Mouse (Mus musculus) forebrain, embryonic 14.5 days (tissue): ENCODE data around the gene Runx1. TPM values are rescaled to one million over a fixed set of nuclear protein-coding genes. Genes with fewer than 3 reads are reported as not detected.
A peak's percentile ranks its signal among the peaks of the same experiment; 100 is the strongest.

Experiments used
- ATAC-seq: fragments of 200-750 bp; cut with Nextera tagmentation; 2 replicates; pipeline ENCODE4 v1.8.0; 2017; ENCODE audit warnings: mild to moderate bottlenecking, moderate library complexity
- DNase-seq: peaks from one replicate; pipeline ENCODE4 v3.0.0-alpha.2; 2015; ENCODE audit warnings: low spot score
- H3K27ac ChIP-seq: fragments of 300-500 bp; sonication (generic); 2 replicates; pipeline ENCODE4 v1.5.1; 2014; ENCODE audit warnings: low read depth, mild to moderate bottlenecking, control low read depth, low read length, moderate library complexity
- H3K27me3 ChIP-seq: fragments of 300-500 bp; sonication (generic); replicated peaks from 2 replicates; pipeline ENCODE4 v1.6.1; 2014; ENCODE audit warnings: low read length, control low read depth, mixed read lengths; ENCODE audit not compliant: control insufficient read depth, insufficient read depth
- H3K36me3 ChIP-seq: fragments of 300-500 bp; sonication (generic); 2 replicates; pipeline ENCODE4 v1.6.1; 2014; ENCODE audit warnings: low read length, control low read depth; ENCODE audit not compliant: control insufficient read depth, insufficient read depth
- H3K4me1 ChIP-seq: fragments of 300-500 bp; sonication (generic); 2 replicates; pipeline ENCODE4 v1.6.1; 2014; ENCODE audit warnings: antibody characterized with exemption, low read length, control low read depth; ENCODE audit not compliant: control insufficient read depth, insufficient read depth
- H3K4me2 ChIP-seq: fragments of 300-500 bp; sonication (generic); 2 replicates; pipeline ENCODE4 v1.6.1; 2014; ENCODE audit warnings: mild to moderate bottlenecking, control low read depth, low read length
- H3K4me3 ChIP-seq: fragments of 300-500 bp; sonication (generic); 2 replicates; pipeline ENCODE4 v1.5.1; 2014; ENCODE audit warnings: low read depth, low read length, control low read depth
- H3K9ac ChIP-seq: fragments of 300-500 bp; sonication (generic); 2 replicates; pipeline ENCODE4 v1.6.1; 2014; ENCODE audit warnings: mild to moderate bottlenecking, low read length, control low read depth, moderate library complexity
- H3K9me3 ChIP-seq: fragments of 300-500 bp; sonication (generic); replicated peaks from 2 replicates; pipeline ENCODE4 v1.6.1; 2016; ENCODE audit warnings: low read length, control low read depth, mixed read lengths; ENCODE audit not compliant: control insufficient read depth
- WGBS: fragments of 180-500 bp; shearing (Covaris S2); extraction: QIAGEN DNeasy Blood & Tissue Kit; methylation state at CpG from one replicate; pipeline ENCODE4 v1.1.7; 2014; 5-methylcytosine and 5-hydroxymethylcytosine counted together
- polyA plus RNA-seq: library from polyadenylated mRNA; unstranded; fragments of >200 nt; fragmentation: Nextera tagmentation; extraction: Ambion mirVana; gene quantifications from 2 replicates; pipeline ENCODE4 v1.2.1, GENCODE M21; 2014

Runx1 gene
- polyA plus RNA-seq, 1 experiment from 2014 or later: 0.39 TPM

DNA sequence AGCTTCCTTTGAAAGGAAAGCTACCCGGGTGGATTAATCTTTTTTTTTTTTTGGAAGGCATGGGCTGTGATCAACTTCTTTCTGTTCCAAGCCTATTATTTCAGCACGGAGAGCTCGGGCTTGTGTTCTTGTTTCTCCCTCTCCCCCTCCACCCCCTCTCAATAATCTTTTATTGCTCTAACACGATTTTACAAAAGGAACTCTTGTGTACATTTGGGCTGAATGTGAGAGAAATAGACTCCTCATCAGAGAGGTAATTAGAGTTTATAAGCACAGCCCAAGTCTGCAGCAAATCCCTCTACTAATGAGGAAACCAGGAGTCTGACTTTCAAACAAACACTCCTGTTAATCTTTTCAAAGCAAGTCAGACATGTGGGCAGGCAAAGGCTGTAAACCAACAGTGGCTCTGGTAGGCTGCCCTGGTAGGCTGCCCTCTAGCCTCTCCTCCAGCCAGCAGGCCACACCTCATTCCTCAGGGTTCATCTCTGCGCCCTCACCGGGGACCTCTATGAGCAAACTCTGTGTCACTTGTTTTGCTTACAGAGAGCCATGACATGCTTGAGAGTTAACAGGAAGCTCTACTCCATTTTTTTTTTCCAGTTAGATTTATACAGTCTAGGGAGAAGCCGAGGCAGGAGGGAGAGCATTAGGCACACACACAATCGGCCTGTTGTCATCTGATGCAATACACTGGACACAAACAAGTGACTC, 216.8 kb downstream of the Runx1 start:
- Histone ChIP-seq H3K4me3 (no peak overlapping the region), H3K4me1 (peaks cover 21% of the 10 kb centered on the region), H3K27me3 (peaks cover 53% of the 10 kb centered on the region; the same call in 1 of the 2 replicates), H3K36me3 (no peaks in the 10 kb centered on the region), H3K9ac (no peak overlapping the region), H3K9me3 (no peaks in the 10 kb centered on the region), H3K27ac (no peak overlapping the region), H3K4me2 (peak overlapping the region; percentile 34)
- 5% methylated on average over 8 of the region's 8 CpGs for WGBS
- peak; percentile 35; the same call in 1 of the 2 replicates for ATAC-seq
- peak; percentile 78 for DNase-seq

DNA sequence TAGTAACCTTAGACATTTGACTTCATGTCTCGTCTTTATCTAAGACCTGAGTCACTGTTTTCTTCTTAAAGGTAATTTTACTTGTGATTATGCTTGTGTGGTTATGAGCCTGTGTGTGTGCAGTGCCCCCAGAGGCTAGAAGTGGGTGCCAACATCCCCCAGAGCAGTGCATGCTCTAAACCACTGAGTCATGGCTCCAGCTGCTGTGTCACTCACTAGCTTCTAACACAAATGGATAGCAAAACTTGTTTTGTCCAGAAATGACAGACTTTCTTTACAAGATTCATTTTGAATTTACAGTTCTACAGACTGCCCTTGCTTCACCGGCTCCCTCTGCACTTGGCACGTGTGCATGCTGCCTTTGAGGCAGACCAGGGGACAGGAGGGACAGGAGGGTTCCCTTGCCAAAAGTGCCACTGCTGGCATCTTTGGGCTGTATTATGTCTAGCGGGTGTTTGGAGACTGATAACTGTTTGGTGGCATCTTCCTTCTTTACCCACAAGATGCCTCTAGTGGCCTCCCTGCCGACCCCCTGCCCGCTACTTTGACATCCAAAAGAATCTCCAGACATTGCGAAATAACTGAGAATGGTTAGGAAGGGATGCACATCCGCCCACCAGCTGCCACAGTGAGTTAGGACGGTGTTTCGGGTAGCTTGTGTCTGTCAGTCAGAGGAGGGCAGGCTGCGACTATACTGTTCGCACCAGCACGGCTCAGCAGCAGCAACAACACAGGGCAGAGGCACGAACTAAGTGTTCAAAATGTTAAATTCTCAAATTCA, 217.6 kb downstream of the Runx1 start:
- WGBS: 16% methylated on average over 14 of the region's 14 CpGs
- H3K4me3 ChIP-seq: no peak overlapping the region
- DNase-seq (peak; percentile 48), ATAC-seq (no peak; the same call in 1 of the 2 replicates)
- no peak overlapping the region for H3K27ac ChIP-seq
- peaks cover 56% of the 10 kb centered on the region; the same call in 1 of the 2 replicates for H3K27me3 ChIP-seq
- peaks cover 21% of the 10 kb centered on the region for H3K4me1 ChIP-seq
- H3K4me2 ChIP-seq: peak overlapping the region; percentile 34
- no peak overlapping the region for H3K9ac ChIP-seq
- H3K9me3 ChIP-seq: no peaks in the 10 kb centered on the region
- H3K36me3 ChIP-seq: no peaks in the 10 kb centered on the region

DNA sequence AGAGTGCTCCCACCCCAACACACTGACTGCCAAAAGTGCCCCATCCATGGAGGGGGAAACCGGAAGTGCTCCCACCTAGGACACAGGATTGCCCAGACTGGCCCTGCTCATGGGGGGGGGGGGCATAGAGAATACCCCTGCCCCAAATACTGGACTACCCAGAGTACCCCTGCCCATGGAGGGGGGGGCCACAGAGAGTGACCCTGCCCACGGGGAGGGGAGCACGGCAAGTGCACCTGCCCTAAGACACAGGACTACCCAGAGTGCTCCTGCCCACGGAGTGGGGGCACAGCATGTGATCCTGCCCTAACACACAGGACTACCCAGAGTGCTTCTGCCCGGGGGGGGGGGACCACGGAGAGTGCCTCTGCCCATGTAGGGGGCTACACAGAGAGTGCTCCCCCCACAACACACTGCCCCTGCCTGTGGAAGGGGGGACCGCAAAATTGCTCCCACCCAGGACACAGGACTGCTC, 219.4 kb downstream of the Runx1 start:
- ATAC-seq (no peak), DNase-seq (no peak)
- Histone ChIP-seq H3K27me3 (peaks cover 47% of the 10 kb centered on the region; the same call in 1 of the 2 replicates), H3K36me3 (no peaks in the 10 kb centered on the region), H3K4me2 (no peak overlapping the region), H3K4me1 (peaks cover 21% of the 10 kb centered on the region), H3K27ac (no peak overlapping the region), H3K9me3 (no peaks in the 10 kb centered on the region), H3K4me3 (no peak overlapping the region), H3K9ac (no peak overlapping the region)
- 86% methylated on average over 7 of the region's 7 CpGs for WGBS

DNA sequence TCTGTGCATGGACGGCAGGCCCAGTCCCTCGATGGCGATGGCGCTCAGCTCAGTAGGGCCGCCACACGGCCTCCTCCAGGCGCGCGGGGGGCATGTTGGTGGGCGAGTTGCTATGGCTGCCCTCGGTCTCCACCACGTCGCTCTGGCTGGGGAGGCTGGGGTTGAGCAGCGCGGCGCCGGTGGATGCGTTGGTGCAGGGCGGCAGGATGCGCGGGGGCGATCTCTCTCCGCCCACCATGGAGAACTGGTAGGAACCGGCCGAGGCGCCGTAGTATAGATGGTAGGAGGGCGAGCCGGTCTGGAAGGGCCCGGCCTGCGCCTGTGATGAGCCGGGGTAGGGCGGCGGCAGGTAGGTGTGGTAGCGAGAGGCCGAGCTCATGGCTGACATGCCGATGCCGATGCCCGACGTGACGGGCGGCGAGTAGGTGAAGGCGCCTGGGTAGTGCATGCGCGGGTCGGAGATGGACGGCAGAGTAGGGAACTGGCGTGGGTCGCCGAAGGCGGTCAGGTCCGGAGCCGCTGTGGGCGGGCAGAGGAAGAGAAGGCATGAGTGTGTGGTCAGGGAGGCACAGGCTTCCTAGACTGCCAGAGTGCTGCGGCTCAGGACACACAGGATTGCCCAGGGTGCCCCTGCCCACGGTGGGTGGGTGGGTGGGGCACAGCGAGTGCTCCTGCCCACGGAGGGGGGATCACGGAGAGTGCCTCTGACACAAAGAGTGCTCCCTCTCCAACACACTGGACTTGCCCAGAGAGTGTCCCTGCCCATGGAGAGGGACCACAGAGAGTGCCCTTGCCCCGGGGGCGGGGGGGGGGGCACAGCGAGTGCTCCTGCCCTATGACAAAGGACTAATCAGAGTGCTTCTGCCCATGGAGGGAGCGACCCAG, 220.1 kb downstream of the Runx1 start:
- ATAC-seq (peak; percentile 37), DNase-seq (no peak)
- peaks cover 21% of the 10 kb centered on the region for H3K4me1 ChIP-seq
- H3K4me2 ChIP-seq: peak overlapping the region; percentile 55
- 8% methylated on average over 63 of the region's 64 CpGs for WGBS
- no peaks in the 10 kb centered on the region for H3K9me3 ChIP-seq
- peak overlapping the region; percentile 33 for H3K4me3 ChIP-seq
- no peaks in the 10 kb centered on the region for H3K36me3 ChIP-seq
- peak overlapping the region; percentile 54 for H3K9ac ChIP-seq
- H3K27ac ChIP-seq: no peak overlapping the region
- peaks cover 43% of the 10 kb centered on the region; the same call in 1 of the 2 replicates for H3K27me3 ChIP-seq

DNA sequence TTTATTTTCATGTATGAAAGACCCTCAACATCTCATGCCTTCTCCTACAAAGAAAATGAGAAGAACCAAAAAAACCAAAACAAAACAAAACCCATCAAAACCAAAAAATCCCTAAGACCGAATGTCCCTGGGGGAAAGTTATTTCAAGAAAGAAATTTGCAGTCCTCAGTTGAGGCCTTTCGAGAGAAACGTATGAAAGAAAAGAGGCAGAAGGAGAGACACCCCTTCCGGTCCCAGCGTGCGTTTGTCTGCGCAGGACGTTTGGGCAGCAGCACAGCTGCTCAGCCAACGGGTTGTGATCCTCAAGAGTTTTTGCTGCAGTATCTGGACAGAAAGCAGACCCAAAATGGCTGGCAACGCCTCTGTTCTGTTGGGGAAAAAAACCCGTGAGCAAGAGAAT, 223.4 kb downstream of the Runx1 start:
- H3K27ac ChIP-seq: no peak overlapping the region
- H3K9ac ChIP-seq: no peak overlapping the region
- H3K36me3 ChIP-seq: no peaks in the 10 kb centered on the region
- peaks cover 2% of the 10 kb centered on the region; the same call in 1 of the 2 replicates for H3K4me1 ChIP-seq
- H3K27me3 ChIP-seq: peaks cover 39% of the 10 kb centered on the region; the same call in 1 of the 2 replicates
- no peak overlapping the region for H3K4me2 ChIP-seq
- no peaks in the 10 kb centered on the region for H3K9me3 ChIP-seq
- WGBS: 78% methylated on average over 11 of the region's 11 CpGs
- H3K4me3 ChIP-seq: no peak overlapping the region
- ATAC-seq (no peak), DNase-seq (no peak)

DNA sequence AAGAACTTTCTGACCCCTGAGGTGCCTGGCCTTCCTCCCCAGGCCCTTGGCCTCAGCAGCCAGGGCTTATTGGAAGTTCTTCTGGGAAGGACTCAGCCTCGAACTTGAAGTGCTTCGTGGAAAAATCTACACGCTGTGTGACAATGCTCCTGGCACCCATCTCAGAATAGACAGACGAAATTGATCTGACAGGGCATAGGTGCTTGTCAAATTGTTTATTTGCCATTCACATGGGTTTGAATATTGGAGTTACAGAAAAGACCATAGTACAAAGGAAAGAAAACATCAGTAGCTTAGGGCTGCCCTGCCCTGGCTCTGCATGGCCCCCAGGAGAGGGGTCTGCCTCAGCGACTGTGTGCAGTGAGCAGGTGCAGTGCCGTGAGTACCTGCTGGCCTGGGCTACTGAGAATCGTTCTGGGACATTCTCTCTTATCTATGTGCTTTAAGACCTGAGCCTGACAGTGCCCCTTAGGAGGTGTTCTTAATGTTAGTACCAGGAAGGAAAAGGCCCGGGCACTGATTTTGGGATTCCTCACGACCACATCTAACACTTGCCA, 224.6 kb downstream of the Runx1 start:
- H3K27me3 ChIP-seq: peaks cover 28% of the 10 kb centered on the region; the same call in 1 of the 2 replicates
- 88% methylated on average over 9 of the region's 9 CpGs for WGBS

DNA sequence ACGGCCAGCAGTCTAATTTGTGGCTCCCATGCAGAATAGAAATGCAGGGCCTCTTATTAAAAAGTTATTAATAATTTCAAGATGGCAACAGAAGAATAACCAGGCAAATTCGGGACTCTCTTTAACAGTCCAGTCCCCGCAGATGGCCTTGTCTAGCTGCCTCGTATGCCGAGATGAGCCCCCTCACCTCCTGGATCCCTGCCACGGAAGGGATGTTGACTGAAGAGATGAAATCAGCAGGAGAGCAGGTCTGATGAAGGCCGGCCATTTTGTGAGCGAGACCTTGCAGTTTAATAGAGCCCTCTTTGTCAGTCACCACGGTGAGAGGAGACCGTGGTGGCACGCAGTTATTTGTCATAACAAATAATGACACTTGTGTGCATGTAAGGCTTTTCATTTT, 226.5 kb downstream of the Runx1 start:
- no peaks in the 10 kb centered on the region for H3K36me3 ChIP-seq
- no peaks in the 10 kb centered on the region for H3K4me1 ChIP-seq
- H3K9ac ChIP-seq: no peak overlapping the region
- DNase-seq: no peak
- H3K27me3 ChIP-seq: peaks cover 16% of the 10 kb centered on the region; the same call in 1 of the 2 replicates
- ATAC-seq: no peak
- H3K9me3 ChIP-seq: no peaks in the 10 kb centered on the region
- H3K4me3 ChIP-seq: no peak overlapping the region
- WGBS: 60% methylated on average over 11 of the region's 11 CpGs
- H3K4me2 ChIP-seq: no peak overlapping the region
- no peak overlapping the region for H3K27ac ChIP-seq

More for the DNA sequence above, 224.6 kb downstream of the Runx1 start:
- H3K4me1 ChIP-seq: peaks cover 2% of the 10 kb centered on the region; the same call in 1 of the 2 replicates
- no peak overlapping the region for H3K27ac ChIP-seq
- H3K36me3 ChIP-seq: no peaks in the 10 kb centered on the region
- no peak overlapping the region for H3K4me2 ChIP-seq
- H3K4me3 ChIP-seq: no peak overlapping the region
- DNase-seq (no peak), ATAC-seq (no peak)
- no peak overlapping the region for H3K9ac ChIP-seq
- H3K9me3 ChIP-seq: no peaks in the 10 kb centered on the region

DNA sequence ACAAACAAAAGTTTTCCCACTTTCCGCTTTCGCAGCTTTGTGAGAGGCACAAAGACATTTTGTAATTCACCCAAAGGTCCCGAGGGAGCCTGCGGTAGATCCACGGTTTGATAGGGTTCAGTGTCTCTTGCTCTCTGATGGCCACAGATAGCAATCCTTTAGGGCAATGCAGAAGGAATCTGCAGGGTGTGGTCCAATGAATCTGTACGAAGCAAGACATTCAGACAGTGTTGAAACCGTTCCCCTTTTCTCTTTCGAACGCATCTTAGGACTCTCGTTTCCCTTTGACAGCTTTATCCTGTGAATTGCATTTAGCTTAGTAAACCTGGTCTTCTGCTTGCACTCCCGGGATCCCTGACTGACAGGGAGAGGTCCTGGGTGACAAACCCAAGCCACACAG, 228.3 kb downstream of the Runx1 start:
- WGBS: 53% methylated on average over 11 of the region's 11 CpGs

More for the DNA sequence above, 228.3 kb downstream of the Runx1 start:
- Histone ChIP-seq H3K4me1 (no peaks in the 10 kb centered on the region), H3K27ac (no peak overlapping the region), H3K36me3 (no peaks in the 10 kb centered on the region), H3K27me3 (peaks cover 4% of the 10 kb centered on the region; the same call in 1 of the 2 replicates), H3K9ac (no peak overlapping the region), H3K9me3 (no peaks in the 10 kb centered on the region), H3K4me2 (no peak overlapping the region), H3K4me3 (no peak overlapping the region)
- DNase-seq (no peak), ATAC-seq (no peak)
